In genomic region chr5:23788390-23788830, GRCm38 (mm10) we compare ENCODE assay signal across 8 mouse cellular contexts. TPM values are rescaled to one million over a fixed set of nuclear protein-coding genes. Genes with fewer than 3 reads are reported as not detected.
A peak's percentile ranks its signal among the peaks of the same experiment; 100 is the strongest.
DNase-seq lines count a peak whose midpoint lies in the region; ATAC-seq and TF ChIP-seq lines count a peak whose summit lies in the region.

No protein-coding gene starts in this region.

- no peaks in the 10 kb centered on the region for H3K27me3 ChIP-seq in erythroblast, embryonic 14.5 days (ENCODE audit: control insufficient read depth)
- H3K27me3 ChIP-seq in spleen, adult 2 months (ENCODE audit: control insufficient read depth, insufficient read depth, low read length), result no peaks in the 10 kb centered on the region
- H3K27me3 ChIP-seq in liver, embryonic 12.5 days (replicated peaks), result no peaks in the 10 kb centered on the region

- peaks cover 39% of the 10 kb centered on the region for H3K4me1 ChIP-seq in erythroblast, embryonic 14.5 days (ENCODE audit: control insufficient read depth)
- peaks cover 4% of the 10 kb centered on the region; the same call in 1 of the 2 replicates for H3K4me1 ChIP-seq in spleen, adult 2 months (ENCODE audit: control insufficient read depth, insufficient read depth, insufficient read length)
- H3K4me1 ChIP-seq in liver, embryonic 12.5 days, result peaks cover 37% of the 10 kb centered on the region

- WGBS in spleen, adult 2 months, result 43% methylated on average over 3 of the region's 3 CpGs
- WGBS in liver, embryonic 12.5 days (ENCODE audit: insufficient replicate concordance), result 20% methylated on average over 3 of the region's 3 CpGs

- no peak for TF ChIP-seq POLR2A in spleen, adult 2 months (IDR thresholded peaks at IDR 0.05; ENCODE audit: low read depth, low read length)

- peak overlapping the region; percentile 94 for H3K9ac ChIP-seq in liver, embryonic 12.5 days

- H3K4me3 ChIP-seq in erythroblast, embryonic 14.5 days (replicated peaks), result peak overlapping the region; percentile 73
- peak overlapping the region; percentile 96 for H3K4me3 ChIP-seq in spleen, adult 2 months (ENCODE audit: extremely low read depth, insufficient read depth, insufficient read length)
- H3K4me3 ChIP-seq in liver, embryonic 12.5 days, result peak overlapping the region; percentile 83

- no peak for DNase-seq in spleen, adult 2 months (ENCODE audit: low read depth in 1 of 2, low spot score in 2 of 2)
- DNase-seq in spleen, adult 12 weeks (ENCODE audit: low spot score), result no peak
- DNase-seq in thymus, postnatal 10 days (ENCODE audit: low spot score in 2 of 2), result no peak
- no peak for DNase-seq in ovary, postnatal 10 days (ENCODE audit: low spot score)
- no peak for DNase-seq in left cerebral cortex, postnatal 10 days (ENCODE audit: extremely low spot score in 1 of 2, low spot score in 2 of 2)

- H3K27ac ChIP-seq in spleen, adult 2 months (ENCODE audit: insufficient read depth, low read length), result no peak overlapping the region
- peak overlapping the region; percentile 87 for H3K27ac ChIP-seq in liver, embryonic 12.5 days

- intact Hi-C loops in left cerebral cortex, postnatal 10 days (cut with DNase I), result no loop called here

- TF ChIP-seq CTCF in spleen, adult 2 months (IDR thresholded peaks at IDR 0.05; ENCODE audit: extremely low read depth, insufficient read depth, insufficient read length, insufficient replicate concordance), result no peak

- no peak for ATAC-seq in erythroblast, adult 5-6 weeks (replicated peaks; ENCODE audit: low FRiP score, poor library complexity, severe bottlenecking)
- peak; percentile 9; the same call in 1 of the 2 replicates for ATAC-seq in liver, embryonic 12.5 days

- peaks cover 38% of the 10 kb centered on the region for H3K36me3 ChIP-seq in erythroblast, embryonic 14.5 days (ENCODE audit: control insufficient read depth)
- peaks cover 1% of the 10 kb centered on the region; the same call in 1 of the 2 replicates for H3K36me3 ChIP-seq in spleen, adult 2 months (ENCODE audit: control insufficient read depth, insufficient read depth, low read length)
- H3K36me3 ChIP-seq in liver, embryonic 12.5 days, result peaks cover 38% of the 10 kb centered on the region

- H3K9me3 ChIP-seq in erythroblast, embryonic 14.5 days (ENCODE audit: control insufficient read depth, low read length), result peaks cover 3% of the 10 kb centered on the region; the same call in 1 of the 2 replicates
- H3K9me3 ChIP-seq in liver, embryonic 12.5 days (replicated peaks), result no peaks in the 10 kb centered on the region

- H3K4me2 ChIP-seq in liver, embryonic 12.5 days, result peak overlapping the region; percentile 69

RNA-seq across cellular contexts. Expression of gene Rint1, which starts 0.9 kb away (rescaled TPM):
- polyA plus RNA-seq in erythroblast, embryonic 14.5 days (2012), result 0.97 and 1.2 TPM in 2 replicates
- total RNA-seq in erythroblast, adult 5-6 weeks (2015; ENCODE audit: low replicate concordance), result 11.3 and 13.6 TPM in 2 replicates
- 15.7 and 28.4 TPM in 2 replicates for total RNA-seq in erythroblast, adult 5-6 weeks (2017; ENCODE audit: low replicate concordance)
- 5.0 and 7.2 TPM in 2 replicates for polyA plus RNA-seq in spleen, adult 2 months (2012; rRNA removed)
- 35.5 and 35.9 TPM in 2 replicates for polyA plus RNA-seq in liver, embryonic 12.5 days (2016; fragmentation: Nextera tagmentation; extraction: Ambion mirVana)
- 10 to 100 TPM; 22.1 to 22.6 TPM for total RNA-seq in left cerebral cortex, postnatal 10 days (2021)

RNA-seq across cellular contexts. Expression of gene Pus7, which starts 4.9 kb away (rescaled TPM):
- 0.17 TPM in 2 replicates for polyA plus RNA-seq in erythroblast, embryonic 14.5 days (2012)
- total RNA-seq in erythroblast, adult 5-6 weeks (2015; ENCODE audit: low replicate concordance), result 14.8 and 19.6 TPM in 2 replicates
- total RNA-seq in erythroblast, adult 5-6 weeks (2017; ENCODE audit: low replicate concordance), result 6.6 and 20.5 TPM in 2 replicates
- polyA plus RNA-seq in spleen, adult 2 months (2012; rRNA removed), result 2.4 and 3.0 TPM in 2 replicates
- polyA plus RNA-seq in liver, embryonic 12.5 days (2016; fragmentation: Nextera tagmentation; extraction: Ambion mirVana), result 35.6 and 37.6 TPM in 2 replicates
- 10 to 100 TPM; 19.2 to 24.6 TPM for total RNA-seq in left cerebral cortex, postnatal 10 days (2021)

RNA-seq across cellular contexts. Expression of gene Tomm7, which starts 55.6 kb away (rescaled TPM):
- polyA plus RNA-seq in erythroblast, embryonic 14.5 days (2012), result 0.81 and 1.7 TPM in 2 replicates
- total RNA-seq in erythroblast, adult 5-6 weeks (2015; ENCODE audit: low replicate concordance), result 19.0 and 29.8 TPM in 2 replicates
- 45.6 and 59.8 TPM in 2 replicates for total RNA-seq in erythroblast, adult 5-6 weeks (2017; ENCODE audit: low replicate concordance)
- polyA plus RNA-seq in spleen, adult 2 months (2012; rRNA removed), result 10.3 and 12.6 TPM in 2 replicates
- polyA plus RNA-seq in liver, embryonic 12.5 days (2016; fragmentation: Nextera tagmentation; extraction: Ambion mirVana), result 99.0 and 101 TPM in 2 replicates
- total RNA-seq in left cerebral cortex, postnatal 10 days (2021), result 10 to 100 TPM; 73.7 to 74.5 TPM
